Mouse (Mus musculus): Measurements from ENCODE around the gene Katnb1.

The Katnb1 gene

GRCm38 (mm10) chr8:95080381-95081341 is at the start of gene Katnb1:
Gene Katnb1 (plus strand): TSS chr8:95081186.
- DNase-seq (ENCODE audit: low spot score) = peak; percentile 99

GRCm38 (mm10) chr8:95037106-95037925 is 43.7 kb upstream of the Katnb1 start:
- DNase-seq (ENCODE audit: low spot score) = peak; percentile 13

GRCm38 (mm10) chr8:95041883-95042784 is 38.9 kb upstream of the Katnb1 start:
- no peak for DNase-seq (ENCODE audit: low spot score)

- DNase-seq (ENCODE audit: low spot score) = no peak
Measured at GRCm38 (mm10) chr8:95044811-95045210, 36.2 kb upstream of the Katnb1 start.

- no peak for DNase-seq (ENCODE audit: low spot score)
Measured at GRCm38 (mm10) chr8:95046982-95047381, 34.0 kb upstream of the Katnb1 start.

GRCm38 (mm10) chr8:95047884-95048680 is 32.9 kb upstream of the Katnb1 start:
- DNase-seq (ENCODE audit: low spot score) = no peak

GRCm38 (mm10) chr8:95049636-95050035 is 31.4 kb upstream of the Katnb1 start:
- DNase-seq (ENCODE audit: low spot score) = no peak

- DNase-seq (ENCODE audit: low spot score) = no peak
Measured at GRCm38 (mm10) chr8:95054438-95054837, 26.5 kb upstream of the Katnb1 start.

GRCm38 (mm10) chr8:95054927-95055510 is 26.0 kb upstream of the Katnb1 start, which contains the start of gene Drc7:
Gene Drc7 (plus strand): TSS chr8:95055103.
- peak; percentile 16 for DNase-seq (ENCODE audit: low spot score)

GRCm38 (mm10) chr8:95056414-95056813 is 24.6 kb upstream of the Katnb1 start:
- no peak for DNase-seq (ENCODE audit: low spot score)

GRCm38 (mm10) chr8:95058661-95059060 is 22.3 kb upstream of the Katnb1 start:
- DNase-seq (ENCODE audit: low spot score) = no peak

GRCm38 (mm10) chr8:95059812-95060533 is 21.0 kb upstream of the Katnb1 start:
- DNase-seq (ENCODE audit: low spot score) = no peak

GRCm38 (mm10) chr8:95064531-95064930 is 16.5 kb upstream of the Katnb1 start:
- no peak for DNase-seq (ENCODE audit: low spot score)

- no peak for DNase-seq (ENCODE audit: low spot score)
Measured at GRCm38 (mm10) chr8:95067582-95067981, 13.4 kb upstream of the Katnb1 start.

GRCm38 (mm10) chr8:95075504-95075903 is 5.5 kb upstream of the Katnb1 start:
- DNase-seq (ENCODE audit: low spot score) = no peak

GRCm38 (mm10) chr8:95076151-95076550 is 4.8 kb upstream of the Katnb1 start:
- DNase-seq (ENCODE audit: low spot score) = no peak

- no peak for DNase-seq (ENCODE audit: low spot score)
Measured at GRCm38 (mm10) chr8:95078055-95078454, 2.9 kb upstream of the Katnb1 start.

GRCm38 (mm10) chr8:95079305-95079704 is 1.7 kb upstream of the Katnb1 start:
- DNase-seq (ENCODE audit: low spot score) = no peak

GRCm38 (mm10) chr8:95081650-95082049 is 664 bp downstream of the Katnb1 start:
- no peak for DNase-seq (ENCODE audit: low spot score)

- DNase-seq (ENCODE audit: low spot score) = no peak
Measured at GRCm38 (mm10) chr8:95084261-95084660, 3.3 kb downstream of the Katnb1 start.
